Comparison of ENCODE assay signal across 8 mouse cellular contexts in the genomic region with DNA sequence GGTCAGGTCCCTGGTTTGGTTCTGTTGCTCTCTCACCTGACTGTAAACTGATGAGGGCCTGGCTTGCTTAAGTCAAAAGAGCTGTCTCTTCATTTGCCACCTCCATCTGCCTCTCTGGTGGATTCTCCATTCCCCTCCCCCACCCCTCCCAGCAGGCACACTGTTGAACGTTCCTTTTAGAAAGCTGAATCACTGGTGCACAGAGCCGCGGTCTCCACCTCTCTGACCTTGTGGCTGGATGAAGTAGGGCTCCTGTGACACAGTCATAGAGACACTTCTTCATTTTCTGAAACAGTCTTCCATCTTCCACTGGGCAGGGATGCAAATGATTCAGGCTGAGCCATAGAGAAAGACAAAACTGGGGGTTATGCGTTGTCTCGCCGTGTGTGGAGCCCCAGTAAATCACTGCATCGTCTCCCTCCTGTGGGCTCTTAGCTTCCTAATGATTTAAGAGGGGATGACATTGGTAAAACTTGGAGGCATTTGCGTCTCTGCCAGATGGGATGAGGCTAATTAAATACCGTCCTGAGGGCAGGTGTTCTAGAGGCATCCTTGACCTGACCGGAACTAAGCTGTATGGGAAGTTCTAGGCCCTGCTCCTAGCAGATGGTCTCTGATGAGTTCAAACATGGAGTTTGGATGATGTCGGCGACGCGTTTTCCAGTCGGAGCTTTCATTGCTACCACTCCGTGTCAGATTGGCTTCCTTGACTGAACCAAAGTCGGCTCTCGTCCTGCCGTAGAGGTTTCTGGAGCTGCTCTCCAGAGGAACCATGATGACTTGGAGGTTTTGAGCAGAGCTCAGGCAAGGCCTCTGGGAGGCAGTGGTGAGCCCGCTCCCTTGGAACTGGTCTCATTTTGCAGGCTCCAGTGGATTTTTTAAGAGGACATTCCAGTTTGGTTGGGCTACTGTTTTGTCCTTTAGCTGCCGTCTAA. TPM values are rescaled to one million over a fixed set of nuclear protein-coding genes. Genes with fewer than 3 reads are reported as not detected.
DNase-seq lines count a peak whose midpoint lies in the region; ATAC-seq and TF ChIP-seq lines count a peak whose summit lies in the region.

No protein-coding gene starts in this region.

- TF ChIP-seq CTCF in lung, postnatal 0 days (IDR thresholded peaks at IDR 0.05): peak; percentile 39

- no peak overlapping the region for H3K9ac ChIP-seq in lung, postnatal 0 days (replicated peaks; ENCODE audit: low read depth)
- H3K9ac ChIP-seq in hindbrain, embryonic 12.5 days: peak overlapping the region; percentile 25
- peak overlapping the region; percentile 89 for H3K9ac ChIP-seq in neural tube, embryonic 15.5 days (replicated peaks)

- no peak overlapping the region for H3K4me3 ChIP-seq in lung, postnatal 0 days (ENCODE audit: low read depth, low read length)
- peak overlapping the region; percentile 68 for H3K4me3 ChIP-seq in hindbrain, embryonic 12.5 days
- H3K4me3 ChIP-seq in neural tube, embryonic 15.5 days (replicated peaks): peak overlapping the region; percentile 85

- DNase-seq in embryo, embryonic 10 days (ENCODE audit: low spot score): peak; percentile 23
- no peak for DNase-seq in embryo, embryonic 9.5 days (ENCODE audit: extremely low spot score)
- DNase-seq in lung, postnatal 0 days (ENCODE audit: low spot score): no peak
- no peak for DNase-seq in lung, postnatal 14 days
- no peak for DNase-seq in urinary bladder, postnatal 10 days (ENCODE audit: low spot score)

- ATAC-seq in lung, postnatal 0 days: no peak
- ATAC-seq in hindbrain, embryonic 12.5 days (ENCODE audit: low FRiP score): no peak
- ATAC-seq in neural tube, embryonic 15.5 days (ENCODE audit: low FRiP score): no peak
- no peak for ATAC-seq in megakaryocyte, adult 5-6 weeks (ENCODE audit: poor library complexity, severe bottlenecking)

- H3K4me2 ChIP-seq in lung, postnatal 0 days (replicated peaks; ENCODE audit: low read depth, low read length): no peak overlapping the region
- H3K4me2 ChIP-seq in hindbrain, embryonic 12.5 days (replicated peaks): peak overlapping the region; percentile 74
- peak overlapping the region; percentile 68 for H3K4me2 ChIP-seq in neural tube, embryonic 15.5 days

- no peaks in the 10 kb centered on the region for H3K36me3 ChIP-seq in lung, postnatal 0 days (ENCODE audit: insufficient read depth, low read length)
- peaks cover 28% of the 10 kb centered on the region for H3K36me3 ChIP-seq in hindbrain, embryonic 12.5 days
- peaks cover 24% of the 10 kb centered on the region for H3K36me3 ChIP-seq in neural tube, embryonic 15.5 days

- no peak for TF ChIP-seq EP300 in lung, postnatal 0 days (IDR thresholded peaks at IDR 0.05)

- H3K27me3 ChIP-seq in lung, postnatal 0 days (replicated peaks; ENCODE audit: insufficient read depth, low read length): 0 out of 2 replicates have a peak, but pooled peaks cover 16% of the 10 kb centered on the region
- peaks cover 3% of the 10 kb centered on the region; the same call in 1 of the 2 replicates for H3K27me3 ChIP-seq in hindbrain, embryonic 12.5 days
- no peaks in the 10 kb centered on the region; the same call in 1 of the 2 replicates for H3K27me3 ChIP-seq in neural tube, embryonic 15.5 days (replicated peaks)

- peaks cover 9% of the 10 kb centered on the region for H3K4me1 ChIP-seq in lung, postnatal 0 days (ENCODE audit: insufficient read depth, low read depth, low read length)
- peaks cover 30% of the 10 kb centered on the region for H3K4me1 ChIP-seq in hindbrain, embryonic 12.5 days
- H3K4me1 ChIP-seq in neural tube, embryonic 15.5 days: peaks cover 33% of the 10 kb centered on the region

- WGBS in lung, postnatal 0 days: 79% methylated on average over 21 of the region's 21 CpGs
- 68% methylated on average over 21 of the region's 21 CpGs for WGBS in hindbrain, embryonic 12.5 days
- 40% methylated on average over 21 of the region's 21 CpGs for WGBS in neural tube, embryonic 15.5 days

- H3K27ac ChIP-seq in lung, postnatal 0 days (ENCODE audit: low read length): no peak overlapping the region
- no peak overlapping the region for H3K27ac ChIP-seq in hindbrain, embryonic 12.5 days
- peak overlapping the region; percentile 86; the same call in 1 of the 2 replicates for H3K27ac ChIP-seq in neural tube, embryonic 15.5 days (replicated peaks)

- H3K9me3 ChIP-seq in lung, postnatal 0 days (ENCODE audit: low read length): no peaks in the 10 kb centered on the region
- H3K9me3 ChIP-seq in hindbrain, embryonic 12.5 days (replicated peaks): no peaks in the 10 kb centered on the region
- H3K9me3 ChIP-seq in neural tube, embryonic 15.5 days (replicated peaks): no peaks in the 10 kb centered on the region

RNA-seq across cellular contexts. Expression of a gene that starts 1.8 kb away (rescaled TPM):
- polyA plus RNA-seq in lung, postnatal 0 days (2015; fragmentation: Nextera tagmentation; extraction: Ambion mirVana): 18.3 and 18.8 TPM in 2 replicates
- polyA plus RNA-seq in hindbrain, embryonic 12.5 days (2016; fragmentation: Nextera tagmentation; extraction: Ambion mirVana): 592 and 600 TPM in 2 replicates
- 1,207 and 1,502 TPM in 2 replicates for polyA plus RNA-seq in neural tube, embryonic 15.5 days (2015; fragmentation: Nextera tagmentation; extraction: Ambion mirVana)
- not detected in 2 replicates for total RNA-seq in megakaryocyte, adult 5-6 weeks (2015)
- 0.73 TPM in 1 of 2 replicates, not detected in the other for total RNA-seq in megakaryocyte, adult 5-6 weeks (2017)

RNA-seq across cellular contexts. Expression of a gene that starts 59.1 kb away (rescaled TPM):
- polyA plus RNA-seq in lung, postnatal 0 days (2015; fragmentation: Nextera tagmentation; extraction: Ambion mirVana): 48.9 and 50.4 TPM in 2 replicates
- 82.4 and 99.6 TPM in 2 replicates for polyA plus RNA-seq in hindbrain, embryonic 12.5 days (2016; fragmentation: Nextera tagmentation; extraction: Ambion mirVana)
- polyA plus RNA-seq in neural tube, embryonic 15.5 days (2015; fragmentation: Nextera tagmentation; extraction: Ambion mirVana): 98.8 and 118 TPM in 2 replicates
- total RNA-seq in megakaryocyte, adult 5-6 weeks (2015): 0.52 and 0.78 TPM in 2 replicates
- total RNA-seq in megakaryocyte, adult 5-6 weeks (2017): 0.51 and 1.9 TPM in 2 replicates

Comparison
In these comparisons a context has a peak if more than half of its experiments do, and no peak if none do; other contexts are left out.
1. RNA of a gene that starts 1.8 kb away (polyA plus RNA-seq): 1,207 to 1,502 TPM in neural tube, embryonic 15.5 days and 592 to 600 TPM in hindbrain, embryonic 12.5 days; 18.3 to 18.8 TPM in lung, postnatal 0 days; every median in the first group is over 10 times any median in the second.